Mouse (Mus musculus) ES-E14 (cell line): ENCODE measurements around the gene Kalrn.

Experiments
- CHD2 ChIP-seq: IDR thresholded peaks from 2 replicates; pipeline ENCODE4 v1.6.1; 2014; ENCODE audit warnings: mild to moderate bottlenecking, low read depth, low read length, inconsistent platforms
- HCFC1 ChIP-seq: IDR thresholded peaks from 2 replicates; pipeline ENCODE4 v1.6.1; 2012; ENCODE audit warnings: low read length, inconsistent platforms, borderline replicate concordance; ENCODE audit not compliant: insufficient read depth
- MAFK ChIP-seq: IDR thresholded peaks from 2 replicates; pipeline ENCODE4 v1.6.1; 2014; ENCODE audit warnings: mild to moderate bottlenecking, low read depth, low read length, inconsistent platforms; ENCODE audit not compliant: insufficient read depth
- ZNF384 ChIP-seq: IDR thresholded peaks from 2 replicates; pipeline ENCODE4 v1.6.1; 2012; ENCODE audit warnings: low read depth, low read length, inconsistent platforms

- TF ChIP-seq HCFC1 (no peak), CHD2 (no peak), MAFK (no peak), ZNF384 (no peak)
These were observed 201.1 kb downstream of the Kalrn start for GRCm38 (mm10) chr16:34372103-34372741.
